Mouse (Mus musculus) hindbrain, embryonic 11.5 days (tissue): ENCODE data around the gene Slc29a1. TPM values are rescaled to one million over a fixed set of nuclear protein-coding genes. Genes with fewer than 3 reads are reported as not detected.

ENCODE experiments used
- ATAC-seq: fragments of 200-750 bp; cut with Nextera tagmentation; 2 replicates; pipeline ENCODE4 v1.8.0; 2017; ENCODE audit warnings: mild to moderate bottlenecking, moderate TSS enrichment, moderate library complexity; ENCODE audit not compliant: low FRiP score
- DNase-seq: peaks from one replicate; pipeline ENCODE4 v3.0.0-alpha.2; 2015; ENCODE audit warnings: low spot score
- H3K27ac ChIP-seq: fragments of 300-500 bp; sonication (generic); 2 replicates; pipeline ENCODE4 v1.5.1; 2014; ENCODE audit warnings: mild to moderate bottlenecking, low read depth, low read length
- H3K27me3 ChIP-seq: fragments of 300-500 bp; sonication (generic); 2 replicates; pipeline ENCODE4 v1.6.1; 2014; ENCODE audit warnings: mild to moderate bottlenecking, low read length, moderate library complexity, mixed read lengths; ENCODE audit not compliant: control insufficient read depth, insufficient read depth
- H3K36me3 ChIP-seq: fragments of 300-500 bp; sonication (generic); 2 replicates; pipeline ENCODE4 v1.6.1; 2014; ENCODE audit warnings: mild to moderate bottlenecking, low read length, moderate library complexity, mixed read lengths; ENCODE audit not compliant: control insufficient read depth, insufficient read depth
- H3K4me1 ChIP-seq: fragments of 300-500 bp; sonication (generic); replicated peaks from 2 replicates; pipeline ENCODE4 v1.6.1; 2014; ENCODE audit warnings: low read length, mixed read lengths; ENCODE audit not compliant: control insufficient read depth, insufficient read depth
- H3K4me2 ChIP-seq: fragments of 300-500 bp; sonication (generic); replicated peaks from 2 replicates; pipeline ENCODE4 v1.6.1; 2014; ENCODE audit warnings: mild to moderate bottlenecking, low read depth, low read length
- H3K4me3 ChIP-seq: fragments of 300-500 bp; sonication (generic); 2 replicates; pipeline ENCODE4 v1.5.1; 2014; ENCODE audit warnings: low read depth, low read length
- H3K9ac ChIP-seq: fragments of 300-500 bp; sonication (generic); 2 replicates; pipeline ENCODE4 v1.6.1; 2014; ENCODE audit warnings: low read depth, low read length
- H3K9me3 ChIP-seq: fragments of 300-500 bp; sonication (generic); 2 replicates; pipeline ENCODE4 v1.6.1; 2016; ENCODE audit warnings: low read length; ENCODE audit not compliant: control insufficient read depth
- WGBS: fragments of 180-500 bp; shearing (Covaris S2); extraction: QIAGEN DNeasy Blood & Tissue Kit; methylation state at CpG from one replicate; pipeline ENCODE4 v1.1.7; 2014; 5-methylcytosine and 5-hydroxymethylcytosine counted together
- polyA plus RNA-seq: library from polyadenylated mRNA; unstranded; fragments of >200 nt; fragmentation: Nextera tagmentation; extraction: Ambion mirVana; gene quantifications from 2 replicates; pipeline ENCODE4 v1.2.1, GENCODE M21; 2014

Slc29a1 gene
- polyA plus RNA-seq, 1 experiment from 2014 or later: 48.0 TPM

DNA sequence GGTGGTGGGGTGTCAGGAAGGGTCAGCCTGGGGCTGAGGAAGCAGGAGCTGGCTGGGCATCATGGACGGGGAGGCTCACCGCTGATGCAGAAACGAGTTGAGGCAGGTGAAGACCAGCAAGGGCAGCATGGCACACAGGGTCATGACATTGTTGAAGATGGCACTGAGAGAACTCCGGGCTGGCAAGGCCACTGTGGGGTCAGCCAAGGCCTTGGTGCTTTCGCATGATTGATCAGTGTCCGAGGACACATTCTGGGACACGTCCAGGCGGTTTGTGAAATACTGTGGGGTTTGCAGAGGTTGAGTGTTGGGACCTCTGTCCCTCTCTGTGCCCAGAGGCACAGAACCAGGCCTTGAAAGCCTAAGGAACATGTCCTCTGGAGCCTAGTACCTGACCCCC lies 9.6 kb downstream of the Slc29a1 start:
- peaks cover 9% of the 10 kb centered on the region for H3K4me1 ChIP-seq

GRCm38 (mm10) chr17:45589236-45589635 lies 10.2 kb downstream of the Slc29a1 start:
- Histone ChIP-seq H3K4me2 (no peak overlapping the region), H3K4me3 (no peak overlapping the region), H3K4me1 (peaks cover 8% of the 10 kb centered on the region), H3K27me3 (no peaks in the 10 kb centered on the region; the same call in 1 of the 2 replicates), H3K9me3 (no peaks in the 10 kb centered on the region), H3K36me3 (no peaks in the 10 kb centered on the region), H3K27ac (no peak overlapping the region), H3K9ac (no peak overlapping the region)
- WGBS: 96% methylated on average over 7 of the region's 7 CpGs
- no peak for ATAC-seq
- DNase-seq: no peak

More for the DNA sequence above, 9.6 kb downstream of the Slc29a1 start:
- no peak overlapping the region for H3K9ac ChIP-seq
- no peaks in the 10 kb centered on the region; the same call in 1 of the 2 replicates for H3K27me3 ChIP-seq
- no peaks in the 10 kb centered on the region for H3K9me3 ChIP-seq
- DNase-seq: no peak
- no peak overlapping the region for H3K27ac ChIP-seq
- no peak overlapping the region for H3K4me3 ChIP-seq
- H3K4me2 ChIP-seq: no peak overlapping the region
- WGBS: 94% methylated on average over 8 of the region's 8 CpGs
- no peaks in the 10 kb centered on the region for H3K36me3 ChIP-seq
- ATAC-seq: no peak

DNA sequence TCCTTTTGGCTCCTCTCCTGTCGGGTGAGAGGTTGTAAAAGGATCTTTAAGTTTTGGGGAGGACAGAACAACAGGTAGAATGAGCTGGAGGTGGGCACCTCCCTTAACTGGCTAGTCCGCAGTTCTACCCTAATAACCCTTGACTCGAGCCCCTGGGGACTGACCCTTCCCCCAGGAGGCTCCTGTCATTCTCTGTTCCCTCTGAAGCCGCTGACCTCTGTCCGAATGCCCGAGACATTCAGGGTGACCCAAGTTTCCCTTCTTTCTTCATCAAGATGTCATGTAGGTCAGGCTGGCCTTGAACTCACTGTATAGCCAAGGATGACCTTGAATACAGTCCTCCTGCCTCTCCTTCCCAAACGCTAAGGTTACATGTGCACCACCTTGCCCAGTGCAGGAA lies 11.0 kb downstream of the Slc29a1 start:
- DNase-seq: no peak
- 92% methylated on average over 7 of the region's 7 CpGs for WGBS
- ATAC-seq: no peak
- Histone ChIP-seq H3K4me3 (no peak overlapping the region), H3K4me2 (no peak overlapping the region), H3K27ac (no peak overlapping the region), H3K4me1 (peaks cover 5% of the 10 kb centered on the region), H3K27me3 (no peaks in the 10 kb centered on the region), H3K9me3 (no peaks in the 10 kb centered on the region), H3K36me3 (no peaks in the 10 kb centered on the region), H3K9ac (no peak overlapping the region)

GRCm38 (mm10) chr17:45586449-45586837 lies 13.0 kb downstream of the Slc29a1 start:
- Histone ChIP-seq H3K9me3 (no peaks in the 10 kb centered on the region), H3K36me3 (no peaks in the 10 kb centered on the region), H3K27me3 (no peaks in the 10 kb centered on the region), H3K4me1 (0 out of 2 replicates have a peak, but pooled peaks cover 4% of the 10 kb centered on the region), H3K9ac (no peak overlapping the region), H3K4me2 (no peak overlapping the region), H3K4me3 (no peak overlapping the region), H3K27ac (no peak overlapping the region)
- DNase-seq (peak; percentile 40), ATAC-seq (no peak)
- whole genome bisulfite sequencing: 96% methylated on average over 3 of the region's 3 CpGs

DNA sequence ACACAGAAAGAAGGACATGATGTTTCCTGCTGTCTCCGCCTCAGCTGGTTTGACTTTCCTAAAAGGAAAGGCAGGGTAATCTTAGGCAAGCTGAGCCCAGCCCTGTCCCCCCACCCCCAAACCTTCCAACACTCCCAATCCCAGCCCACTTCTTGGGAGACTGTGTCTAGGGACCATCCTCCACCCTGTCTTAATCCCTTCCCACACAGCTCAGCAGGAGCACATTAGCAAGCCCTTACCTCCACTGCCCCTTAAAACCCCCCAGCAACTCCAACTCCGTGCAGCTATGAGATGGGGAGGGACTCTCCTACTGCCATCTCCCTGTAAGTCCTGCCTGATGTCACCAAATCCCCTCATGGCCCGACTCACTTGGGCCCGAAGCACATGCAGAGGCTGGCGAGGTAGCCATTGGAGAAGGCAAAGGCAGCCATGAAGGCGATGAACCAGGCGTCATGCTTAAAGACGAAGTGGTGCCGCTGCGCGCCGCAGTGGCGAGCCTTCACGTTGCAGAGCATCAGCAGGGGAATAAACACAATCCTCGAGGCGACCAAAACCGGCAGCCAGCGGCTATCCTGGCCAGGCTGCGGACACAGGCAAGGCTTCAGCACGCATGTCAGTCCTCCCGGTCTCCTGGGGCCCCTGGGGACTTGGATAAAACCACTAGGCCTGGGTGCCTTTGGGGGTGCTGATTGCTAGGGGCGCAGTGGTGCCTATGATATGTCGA lies 13.5 kb downstream of the Slc29a1 start:
- H3K4me2 ChIP-seq: no peak overlapping the region
- no peak overlapping the region for H3K4me3 ChIP-seq
- H3K27me3 ChIP-seq: no peaks in the 10 kb centered on the region
- H3K4me1 ChIP-seq: 0 out of 2 replicates have a peak, but pooled peaks cover 4% of the 10 kb centered on the region
- ATAC-seq (no peak), DNase-seq (no peak)
- H3K9me3 ChIP-seq: no peaks in the 10 kb centered on the region
- H3K27ac ChIP-seq: peak overlapping the region; percentile 39
- no peak overlapping the region for H3K9ac ChIP-seq
- WGBS: 64% methylated on average over 23 of the region's 23 CpGs
- no peaks in the 10 kb centered on the region for H3K36me3 ChIP-seq

DNA sequence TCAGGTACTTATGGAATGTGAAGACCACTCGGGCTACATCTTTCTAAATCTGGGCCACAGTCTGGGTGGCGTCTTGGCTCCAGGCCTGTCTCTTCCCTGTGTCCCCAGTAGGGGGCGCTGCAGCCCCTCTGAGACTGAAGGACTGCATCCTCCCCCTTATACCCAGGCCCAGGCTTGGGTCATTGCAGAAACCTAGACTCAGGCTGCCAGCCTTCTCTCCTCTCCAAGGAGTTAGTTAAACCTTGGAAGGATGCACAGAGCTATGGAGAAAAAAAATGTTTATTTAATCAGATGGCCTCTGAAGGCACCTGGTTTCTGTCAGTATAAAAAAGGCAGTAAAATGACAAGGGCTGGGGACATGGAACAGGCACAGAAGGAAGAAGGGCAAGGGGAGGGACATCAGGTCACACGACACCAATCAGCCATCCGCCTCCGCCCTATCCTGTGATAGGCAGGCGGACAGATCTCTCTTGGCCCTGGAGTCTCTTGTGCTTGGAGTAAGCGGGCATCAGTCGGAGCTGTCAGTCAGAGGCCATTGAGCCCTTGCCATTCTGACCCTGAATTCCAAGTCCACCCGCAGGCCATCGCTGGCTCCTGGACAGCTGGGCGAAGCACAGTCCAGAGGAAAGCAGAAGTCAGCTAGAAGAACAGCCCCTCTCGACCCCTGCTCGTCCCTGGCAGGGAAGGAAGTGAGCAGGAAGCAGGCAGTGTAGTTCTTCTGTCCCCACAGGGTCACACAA lies 14.3 kb downstream of the Slc29a1 start:
- Histone ChIP-seq H3K4me2 (no peak overlapping the region), H3K27me3 (no peaks in the 10 kb centered on the region), H3K9ac (no peak overlapping the region), H3K4me1 (0 out of 2 replicates have a peak, but pooled peaks cover 4% of the 10 kb centered on the region), H3K36me3 (no peaks in the 10 kb centered on the region), H3K9me3 (no peaks in the 10 kb centered on the region), H3K27ac (peak overlapping the region; percentile 37), H3K4me3 (no peak overlapping the region)
- peak; percentile 90 for DNase-seq
- peak; percentile 75 for ATAC-seq
- 14% methylated on average over 14 of the region's 14 CpGs for WGBS

GRCm38 (mm10) chr17:45584096-45584896 lies 15.1 kb downstream of the Slc29a1 start:
- H3K4me3 ChIP-seq: no peak overlapping the region
- H3K9ac ChIP-seq: no peak overlapping the region

DNA sequence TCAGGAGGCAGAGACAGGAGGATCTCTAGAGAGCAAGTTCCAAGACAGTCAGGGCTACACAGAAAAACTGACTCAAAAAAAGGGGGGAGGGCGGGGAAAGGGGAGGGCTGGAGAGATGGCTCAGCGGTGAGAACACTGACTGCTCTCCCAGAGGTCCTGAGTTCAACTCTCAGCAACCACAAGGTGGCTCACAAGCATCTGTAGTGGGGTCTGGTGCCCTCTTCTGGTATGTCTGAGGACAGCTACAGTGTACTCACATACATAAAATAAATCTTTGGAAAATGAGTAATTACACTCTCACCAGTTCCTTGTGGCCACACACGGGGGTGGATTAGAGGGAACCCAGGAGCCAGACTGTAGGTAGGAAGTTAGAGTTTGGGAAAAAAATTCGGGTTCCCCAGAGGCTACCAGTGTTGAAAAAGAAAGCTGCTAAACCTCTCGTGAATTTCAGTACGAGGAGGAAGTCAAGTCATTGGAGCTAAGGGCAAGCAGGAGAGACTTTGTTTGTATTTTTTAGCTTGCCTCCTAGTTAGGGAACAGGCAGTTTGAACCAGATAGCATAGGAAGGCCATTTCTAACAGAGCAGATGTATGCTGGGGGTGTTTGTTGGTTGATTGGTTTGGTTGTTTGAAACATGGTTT lies 16.6 kb downstream of the Slc29a1 start:
- Histone ChIP-seq H3K4me3 (no peak overlapping the region), H3K9me3 (no peaks in the 10 kb centered on the region), H3K27me3 (no peaks in the 10 kb centered on the region), H3K4me1 (0 out of 2 replicates have a peak, but pooled peaks cover 4% of the 10 kb centered on the region), H3K27ac (no peak overlapping the region), H3K36me3 (no peaks in the 10 kb centered on the region), H3K4me2 (no peak overlapping the region), H3K9ac (no peak overlapping the region)
- 72% methylated on average over 6 of the region's 6 CpGs for WGBS
- ATAC-seq (no peak), DNase-seq (no peak)

More at GRCm38 (mm10) chr17:45584096-45584896, 15.1 kb downstream of the Slc29a1 start:
- H3K4me2 ChIP-seq: no peak overlapping the region
- WGBS: 48% methylated on average over 12 of the region's 12 CpGs
- no peaks in the 10 kb centered on the region for H3K9me3 ChIP-seq
- no peaks in the 10 kb centered on the region for H3K27me3 ChIP-seq
- H3K4me1 ChIP-seq: 0 out of 2 replicates have a peak, but pooled peaks cover 4% of the 10 kb centered on the region
- H3K36me3 ChIP-seq: no peaks in the 10 kb centered on the region
- no peak for DNase-seq
- peak; percentile 17; the same call in 1 of the 2 replicates for ATAC-seq
- H3K27ac ChIP-seq: 0 out of 2 replicates have a peak overlapping the region, but pooled peaks have one; percentile 37
